Mouse (Mus musculus) liver, postnatal 0 days (tissue): ENCODE data around the gene Purb. TPM values are rescaled to one million over a fixed set of nuclear protein-coding genes. Genes with fewer than 3 reads are reported as not detected.
A peak's percentile ranks its signal among the peaks of the same experiment; 100 is the strongest.

ENCODE experiments used
- ATAC-seq: fragments of 200-750 bp; cut with Nextera tagmentation; 2 replicates; pipeline ENCODE4 v1.8.0; 2017; ENCODE audit warnings: mild to moderate bottlenecking, moderate library complexity
- DNase-seq: peaks from one replicate; pipeline ENCODE4 v3.0.0-alpha.2; 2016
- H3K27ac ChIP-seq: fragments of 300-500 bp; sonication (generic); 2 replicates; pipeline ENCODE4 v1.5.1; 2014; ENCODE audit warnings: antibody characterized with exemption, moderate library complexity, mild to moderate bottlenecking, low read depth
- H3K27me3 ChIP-seq: fragments of 300-500 bp; sonication (generic); 2 replicates; pipeline ENCODE4 v1.6.1; 2014; ENCODE audit warnings: low read length, control low read depth, mixed read lengths; ENCODE audit not compliant: insufficient read depth
- H3K36me3 ChIP-seq: fragments of 300-500 bp; sonication (generic); replicated peaks from 2 replicates; pipeline ENCODE4 v1.6.1; 2014; ENCODE audit warnings: mild to moderate bottlenecking, control low read depth, low read length, moderate library complexity, mixed read lengths; ENCODE audit not compliant: insufficient read depth
- H3K4me1 ChIP-seq: fragments of 300-500 bp; sonication (generic); 2 replicates; pipeline ENCODE4 v1.6.1; 2014; ENCODE audit warnings: antibody characterized with exemption, mild to moderate bottlenecking, control low read depth; ENCODE audit not compliant: insufficient read depth
- H3K4me2 ChIP-seq: fragments of 300-500 bp; sonication (generic); 2 replicates; pipeline ENCODE4 v1.6.1; 2014; ENCODE audit warnings: low read depth, mild to moderate bottlenecking, low read length, moderate library complexity, mixed read lengths
- H3K4me3 ChIP-seq: fragments of 300-500 bp; sonication (generic); 2 replicates; pipeline ENCODE4 v1.5.1; 2014; ENCODE audit warnings: low read depth, low read length
- H3K9ac ChIP-seq: fragments of 300-500 bp; sonication (generic); replicated peaks from 2 replicates; pipeline ENCODE4 v1.6.1; 2014; ENCODE audit warnings: mild to moderate bottlenecking, moderate library complexity
- H3K9me3 ChIP-seq: fragments of 300-500 bp; sonication (generic); 2 replicates; pipeline ENCODE4 v1.6.1; 2016; ENCODE audit warnings: mild to moderate bottlenecking, control low read depth, low read length, mixed read lengths
- CTCF ChIP-seq: sonication (generic); IDR thresholded peaks from 2 replicates; pipeline ENCODE4 v1.5.1; 2016; ENCODE audit warnings: antibody characterized with exemption, low read depth
- EP300 ChIP-seq: IDR thresholded peaks from 2 replicates; pipeline ENCODE4 v1.6.1; 2016; ENCODE audit warnings: antibody characterized with exemption, low read depth, mild to moderate bottlenecking
- WGBS: fragments of 180-500 bp; shearing (Covaris S2); extraction: QIAGEN DNeasy Blood & Tissue Kit; methylation state at CpG from one replicate; pipeline ENCODE4 v1.1.7; 2014; ENCODE audit not compliant: insufficient replicate concordance; 5-methylcytosine and 5-hydroxymethylcytosine counted together
- polyA plus RNA-seq: library from polyadenylated mRNA; unstranded; fragments of >200 nt; fragmentation: Nextera tagmentation; extraction: Ambion mirVana; gene quantifications from 2 replicates; pipeline ENCODE4 v1.2.1, GENCODE M21; 2015

The Purb gene
- polyA plus RNA-seq, 1 experiment from 2014 or later: 6.1 TPM

DNA sequence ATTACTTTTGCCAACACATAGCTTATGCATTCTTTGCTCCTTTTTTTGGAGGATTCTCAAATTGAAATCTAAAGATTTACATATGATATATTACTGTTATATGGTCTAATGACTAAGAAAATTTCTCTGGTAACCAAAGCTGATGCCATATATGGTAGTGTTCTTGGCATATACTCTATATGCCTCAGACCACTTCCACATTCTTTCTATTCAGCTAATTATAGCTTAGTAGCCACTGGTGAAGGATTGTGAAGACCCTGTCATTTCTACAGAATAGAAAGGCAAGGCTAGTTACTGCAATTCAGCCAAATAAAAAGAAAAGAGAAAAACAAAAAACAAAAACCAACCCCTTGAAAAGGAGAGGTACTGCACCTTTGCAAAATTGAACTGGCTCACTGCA is 3.6 kb downstream of the Purb start:
- H3K9ac ChIP-seq: peak overlapping the region; percentile 53; the same call in 1 of the 2 replicates
- no peak for DNase-seq
- peak overlapping the region; percentile 24; the same call in 1 of the 2 replicates for H3K27ac ChIP-seq
- peak overlapping the region; percentile 94 for H3K4me3 ChIP-seq
- no peaks in the 10 kb centered on the region for H3K9me3 ChIP-seq
- peaks cover 13% of the 10 kb centered on the region; the same call in 1 of the 2 replicates for H3K36me3 ChIP-seq
- TF ChIP-seq EP300: no peak
- TF ChIP-seq CTCF: no peak
- ATAC-seq: no peak
- peaks cover 35% of the 10 kb centered on the region for H3K4me1 ChIP-seq
- no peaks in the 10 kb centered on the region for H3K27me3 ChIP-seq
- peak overlapping the region; percentile 72 for H3K4me2 ChIP-seq

- H3K9me3 ChIP-seq: no peaks in the 10 kb centered on the region
- H3K4me3 ChIP-seq: peak overlapping the region; percentile 94
- WGBS: 4% methylated on average over 1 of the region's 1 CpGs
- DNase-seq (no peak), ATAC-seq (no peak)
- TF ChIP-seq CTCF: no peak
- TF ChIP-seq EP300: no peak
- peaks cover 16% of the 10 kb centered on the region for H3K36me3 ChIP-seq
- H3K27me3 ChIP-seq: no peaks in the 10 kb centered on the region
- 0 out of 2 replicates have a peak overlapping the region, but pooled peaks have one; percentile 5 for H3K9ac ChIP-seq
- peaks cover 31% of the 10 kb centered on the region for H3K4me1 ChIP-seq
- H3K27ac ChIP-seq: no peak overlapping the region
- peak overlapping the region; percentile 72 for H3K4me2 ChIP-seq
Measured at GRCm38 (mm10) chr11:6471493-6471892, 4.2 kb downstream of the Purb start.

- TF ChIP-seq EP300 (no peak), CTCF (no peak)
- WGBS: 73% methylated on average over 2 of the region's 2 CpGs
- no peaks in the 10 kb centered on the region for H3K9me3 ChIP-seq
- ATAC-seq (no peak), DNase-seq (no peak)
- H3K27ac ChIP-seq: no peak overlapping the region
- peak overlapping the region; percentile 94 for H3K4me3 ChIP-seq
- no peak overlapping the region for H3K9ac ChIP-seq
- peaks cover 31% of the 10 kb centered on the region for H3K4me1 ChIP-seq
- H3K4me2 ChIP-seq: peak overlapping the region; percentile 72
- H3K36me3 ChIP-seq: peaks cover 18% of the 10 kb centered on the region
- H3K27me3 ChIP-seq: no peaks in the 10 kb centered on the region
Measured at GRCm38 (mm10) chr11:6471054-6471453, 4.7 kb downstream of the Purb start.

GRCm38 (mm10) chr11:6468541-6468940 is 7.2 kb downstream of the Purb start:
- H3K36me3 ChIP-seq: peaks cover 19% of the 10 kb centered on the region
- no peaks in the 10 kb centered on the region for H3K27me3 ChIP-seq
- H3K4me2 ChIP-seq: no peak overlapping the region
- no peak overlapping the region for H3K27ac ChIP-seq
- ATAC-seq: no peak
- no peaks in the 10 kb centered on the region for H3K9me3 ChIP-seq
- TF ChIP-seq CTCF (no peak), EP300 (no peak)
- WGBS: 65% methylated on average over 2 of the region's 2 CpGs
- DNase-seq: no peak
- no peak overlapping the region for H3K4me3 ChIP-seq
- H3K4me1 ChIP-seq: peaks cover 28% of the 10 kb centered on the region
- no peak overlapping the region for H3K9ac ChIP-seq

- DNase-seq: peak; percentile 74
- WGBS: 19% methylated on average over 4 of the region's 4 CpGs
- H3K9me3 ChIP-seq: no peaks in the 10 kb centered on the region
Measured at GRCm38 (mm10) chr11:6465122-6465521, 10.6 kb downstream of the Purb start.

GRCm38 (mm10) chr11:6463159-6463837 is 12.4 kb downstream of the Purb start:
- 68% methylated on average over 6 of the region's 6 CpGs for WGBS
- Histone ChIP-seq H3K27me3 (no peaks in the 10 kb centered on the region), H3K9ac (no peak overlapping the region), H3K27ac (no peak overlapping the region), H3K9me3 (no peaks in the 10 kb centered on the region), H3K4me1 (no peaks in the 10 kb centered on the region), H3K36me3 (peaks cover 10% of the 10 kb centered on the region), H3K4me3 (no peak overlapping the region), H3K4me2 (no peak overlapping the region)
- no peak for TF ChIP-seq EP300
- TF ChIP-seq CTCF: no peak
- DNase-seq (no peak), ATAC-seq (no peak)

More at GRCm38 (mm10) chr11:6465122-6465521, 10.6 kb downstream of the Purb start:
- Histone ChIP-seq H3K9ac (no peak overlapping the region), H3K4me1 (peaks cover 5% of the 10 kb centered on the region; the same call in 1 of the 2 replicates), H3K4me3 (no peak overlapping the region), H3K4me2 (no peak overlapping the region), H3K36me3 (peaks cover 13% of the 10 kb centered on the region), H3K27me3 (no peaks in the 10 kb centered on the region), H3K27ac (no peak overlapping the region)
- peak; percentile 80 for TF ChIP-seq CTCF
- TF ChIP-seq EP300: no peak
- ATAC-seq: peak; percentile 69
